Comparison of ENCODE assay signal across 26 mouse cellular contexts in genomic region chr3:39952103-39952502, GRCm38 (mm10).
"Had no signal": no experiment of that assay in that cellular context is flagged by ENCODE, and none has a peak within 500 bp of the region (broad histone marks: within the 10 kb centered on the region; RNA-seq: fewer than 3 reads in every experiment).

No protein-coding gene starts in this region.

- H3K36me3 ChIP-seq: heart, embryonic 13.5 days; heart, embryonic 15.5 days; hindbrain, embryonic 13.5 days; hindbrain, embryonic 15.5 days; limb, embryonic 13.5 days; limb, embryonic 15.5 days; liver, embryonic 12.5 days had no signal

- H3K4me1 ChIP-seq: heart, embryonic 13.5 days; heart, embryonic 15.5 days; hindbrain, embryonic 13.5 days; hindbrain, embryonic 15.5 days; limb, embryonic 13.5 days; limb, embryonic 15.5 days; liver, embryonic 12.5 days had no signal

- H3K4me2 ChIP-seq: heart, embryonic 11.5 days; heart, embryonic 13.5 days; heart, embryonic 15.5 days; hindbrain, embryonic 13.5 days; hindbrain, embryonic 15.5 days; limb, embryonic 13.5 days; limb, embryonic 15.5 days; liver, embryonic 12.5 days had no signal

- H3K9me3 ChIP-seq: heart, embryonic 15.5 days; hindbrain, embryonic 15.5 days had no signal

- DNase-seq: gastrocnemius, postnatal 14 days; gastrocnemius, postnatal 36 days; heart, adult 11 months; heart, adult 2 months; heart, postnatal 14 days; heart, postnatal 36 days; kidney, adult 11 months; kidney, adult 8-10 months; kidney, postnatal 10 days; kidney, postnatal 25 days; kidney, postnatal 4 days; layer of hippocampus, adult 9-11 months; layer of hippocampus, postnatal 36 days; left cerebral cortex, postnatal 4 days; lung, adult 18-20 months had no signal

- H3K27me3 ChIP-seq: heart, embryonic 13.5 days; heart, embryonic 15.5 days; hindbrain, embryonic 13.5 days; hindbrain, embryonic 15.5 days; limb, embryonic 13.5 days; limb, embryonic 15.5 days; liver, embryonic 12.5 days had no signal

- H3K9ac ChIP-seq: heart, embryonic 13.5 days; heart, embryonic 15.5 days; hindbrain, embryonic 13.5 days; hindbrain, embryonic 15.5 days; limb, embryonic 13.5 days; limb, embryonic 15.5 days; liver, embryonic 12.5 days; liver, embryonic 14.5 days had no signal

- ATAC-seq: hindbrain, postnatal 0 days; intestine, embryonic 16.5 days; liver, embryonic 12.5 days had no signal

- H3K27ac ChIP-seq: heart, adult 2 months; heart, embryonic 13.5 days; heart, embryonic 15.5 days; hindbrain, embryonic 13.5 days; hindbrain, embryonic 15.5 days; hindbrain, postnatal 0 days; limb, embryonic 13.5 days; limb, embryonic 15.5 days; liver, embryonic 12.5 days; liver, embryonic 14.5 days had no signal

- H3K4me3 ChIP-seq: heart, adult 2 months; heart, embryonic 13.5 days; heart, embryonic 15.5 days; hindbrain, embryonic 13.5 days; hindbrain, embryonic 15.5 days; limb, embryonic 13.5 days; limb, embryonic 15.5 days; liver, embryonic 12.5 days had no signal
